Comparison of ENCODE assay signal across 9 mouse cellular contexts in genomic region chr10:38964719-38965074, GRCm38 (mm10). TPM values are rescaled to one million over a fixed set of nuclear protein-coding genes. Genes with fewer than 3 reads are reported as not detected.
DNase-seq lines count a peak whose midpoint lies in the region; ATAC-seq and TF ChIP-seq lines count a peak whose summit lies in the region.
"Had no signal": no experiment of that assay in that cellular context is flagged by ENCODE, and none has a peak within 500 bp of the region (broad histone marks: within the 10 kb centered on the region; RNA-seq: fewer than 3 reads in every experiment).

No protein-coding gene starts in this region.

- no peak overlapping the region for H3K9ac ChIP-seq in heart, adult 2 months (ENCODE audit: low read depth, low read length)
- no peak overlapping the region for H3K9ac ChIP-seq in lung, embryonic 16.5 days (ENCODE audit: low read length)
- no peak overlapping the region for H3K9ac ChIP-seq in midbrain, embryonic 16.5 days (ENCODE audit: low read depth, low read length)

- H3K79me2 ChIP-seq in heart, adult 2 months (replicated peaks; ENCODE audit: control insufficient read depth, insufficient read depth, low read length) = peaks cover 10% of the 10 kb centered on the region

- H3K4me3 ChIP-seq in heart, adult 2 months = peak overlapping the region; percentile 72
- peak overlapping the region; percentile 72; the same call in 1 of the 2 replicates for H3K4me3 ChIP-seq in lung, embryonic 16.5 days (ENCODE audit: low read length)
- H3K4me3 ChIP-seq in lung, adult 2 months (replicated peaks; ENCODE audit: extremely low read depth, low read depth, low read length) = no peak overlapping the region
- no peak overlapping the region for H3K4me3 ChIP-seq in hindbrain, embryonic 10.5 days
- no peak overlapping the region for H3K4me3 ChIP-seq in midbrain, embryonic 16.5 days (ENCODE audit: low read depth, low read length)

- intact Hi-C loops in heart, adult 2 months (cut with DNase I) = loop anchor here (1.0 to 5.0 kb wide), 4 partner anchors 43 to 88 kb away; no protein-coding TSS in a partner anchor
- intact Hi-C loops in heart, postnatal 25 days (cut with DNase I) = loop anchor here (5.0 kb wide), 3 partner anchors 38 to 82 kb away; no protein-coding TSS in a partner anchor

- H3K4me1 ChIP-seq in heart, adult 2 months (ENCODE audit: control insufficient read depth, insufficient read depth, low read length) = peaks cover 17% of the 10 kb centered on the region
- peaks cover 24% of the 10 kb centered on the region for H3K4me1 ChIP-seq in lung, embryonic 16.5 days (replicated peaks; ENCODE audit: control insufficient read depth, insufficient read depth, low read length)
- peaks cover 2% of the 10 kb centered on the region for H3K4me1 ChIP-seq in lung, adult 2 months (ENCODE audit: control insufficient read depth, insufficient read depth, low read length)
- H3K4me1 ChIP-seq in hindbrain, embryonic 10.5 days (replicated peaks) = peaks cover 15% of the 10 kb centered on the region
- H3K4me1 ChIP-seq in midbrain, embryonic 16.5 days (ENCODE audit: control insufficient read depth, insufficient read depth, low read length) = peaks cover 12% of the 10 kb centered on the region

- H3K9me3 ChIP-seq in lung, embryonic 16.5 days (ENCODE audit: control insufficient read depth, low read length) = no peaks in the 10 kb centered on the region
- no peaks in the 10 kb centered on the region for H3K9me3 ChIP-seq in hindbrain, embryonic 10.5 days
- no peaks in the 10 kb centered on the region for H3K9me3 ChIP-seq in midbrain, embryonic 16.5 days (replicated peaks; ENCODE audit: control insufficient read depth, low read length, poor library complexity, severe bottlenecking)

- peak overlapping the region; percentile 96 for H3K27ac ChIP-seq in heart, adult 2 months
- H3K27ac ChIP-seq in lung, embryonic 16.5 days (ENCODE audit: low read length) = peak overlapping the region; percentile 95
- H3K27ac ChIP-seq in hindbrain, embryonic 10.5 days = peak overlapping the region; percentile 18; the same call in 1 of the 2 replicates
- no peak overlapping the region for H3K27ac ChIP-seq in midbrain, embryonic 16.5 days (ENCODE audit: low read length)

- H3K27me3 ChIP-seq in heart, adult 2 months (ENCODE audit: control insufficient read depth, insufficient read depth, low read length) = no peaks in the 10 kb centered on the region
- no peaks in the 10 kb centered on the region for H3K27me3 ChIP-seq in lung, embryonic 16.5 days (ENCODE audit: control insufficient read depth, insufficient read depth, low read depth, low read length)
- H3K27me3 ChIP-seq in hindbrain, embryonic 10.5 days (ENCODE audit: insufficient read depth, poor library complexity, severe bottlenecking) = 0 out of 2 replicates have a peak, but pooled peaks cover 5% of the 10 kb centered on the region
- H3K27me3 ChIP-seq in midbrain, embryonic 16.5 days (ENCODE audit: control insufficient read depth, insufficient read depth, low read depth, low read length) = no peaks in the 10 kb centered on the region

- TF ChIP-seq POLR2A in heart, adult 2 months (IDR thresholded peaks at IDR 0.05; ENCODE audit: insufficient read depth, low read depth, low read length) = no peak
- no peak for TF ChIP-seq POLR2A in lung, adult 2 months (IDR thresholded peaks at IDR 0.05; ENCODE audit: borderline replicate concordance, extremely low read depth, low read depth, low read length)

- no peak for TF ChIP-seq EP300 in heart, adult 2 months (IDR thresholded peaks at IDR 0.05; ENCODE audit: insufficient read depth, low read depth, low read length)

- WGBS in heart, adult 2 months = 22% methylated on average over 4 of the region's 4 CpGs
- WGBS in lung, embryonic 16.5 days = 39% methylated on average over 4 of the region's 4 CpGs
- WGBS in lung, adult 2 months = 49% methylated on average over 4 of the region's 4 CpGs
- WGBS in hindbrain, embryonic 10.5 days = 71% methylated on average over 4 of the region's 4 CpGs
- 84% methylated on average over 4 of the region's 4 CpGs for WGBS in midbrain, embryonic 16.5 days

- peaks cover 17% of the 10 kb centered on the region; the same call in 1 of the 2 replicates for H3K36me3 ChIP-seq in heart, adult 2 months (ENCODE audit: control insufficient read depth, insufficient read depth, low read length)
- H3K36me3 ChIP-seq in lung, embryonic 16.5 days (ENCODE audit: control insufficient read depth, insufficient read depth, low read length) = no peaks in the 10 kb centered on the region
- no peaks in the 10 kb centered on the region for H3K36me3 ChIP-seq in hindbrain, embryonic 10.5 days
- H3K36me3 ChIP-seq in midbrain, embryonic 16.5 days (ENCODE audit: control insufficient read depth, insufficient read depth, low read length) = no peaks in the 10 kb centered on the region

- no peak for DNase-seq in heart, adult 2 months
- DNase-seq in heart, postnatal 25 days (ENCODE audit: low spot score) = no peak
- DNase-seq in lung, adult 2 months = no peak
- DNase-seq in hindbrain, embryonic 10.5 days (ENCODE audit: low spot score) = no peak
- no peak for DNase-seq in frontal cortex, adult 2 months (ENCODE audit: extremely low spot score in 1 of 2, low spot score in 1 of 2)
- no peak for DNase-seq in yolk sac, embryonic 10.5 days (ENCODE audit: low spot score)

- no peak for TF ChIP-seq CTCF in heart, adult 2 months (IDR thresholded peaks at IDR 0.05)
- TF ChIP-seq CTCF in lung, adult 2 months (IDR thresholded peaks at IDR 0.05; ENCODE audit: insufficient read depth, low read length) = no peak

- ATAC-seq in lung, embryonic 16.5 days (ENCODE audit: low read depth) = no peak; the same call in 1 of the 2 replicates
- peak; percentile 49; the same call in 1 of the 2 replicates for ATAC-seq in midbrain, embryonic 16.5 days

- peak overlapping the region; percentile 76 for H3K4me2 ChIP-seq in lung, embryonic 16.5 days (ENCODE audit: low read depth, low read length)
- H3K4me2 ChIP-seq in midbrain, embryonic 16.5 days (ENCODE audit: low read length) = no peak overlapping the region

RNA-seq across cellular contexts. Expression of gene Lama4, which starts 0.6 kb away (rescaled TPM):
- total RNA-seq in heart, adult 2 months (2021) = 10 to 100 TPM; 51.8 to 55.4 TPM
- 40.7 and 52.7 TPM in 2 replicates for polyA plus RNA-seq in heart, adult 2 months (2012; rRNA removed)
- total RNA-seq in heart, postnatal 25 days (2021) = 10 to 100 TPM; 72.6 to 81.7 TPM
- 127 and 131 TPM in 2 replicates for polyA plus RNA-seq in lung, embryonic 16.5 days (2015; fragmentation: Nextera tagmentation; extraction: Ambion mirVana)
- polyA plus RNA-seq in lung, adult 2 months (2012; rRNA removed) = 37.7 and 48.2 TPM in 2 replicates
- polyA plus RNA-seq in hindbrain, embryonic 10.5 days (2016; fragmentation: Nextera tagmentation; extraction: Ambion mirVana) = 15.0 and 17.5 TPM in 2 replicates
- 15.9 and 20.2 TPM in 2 replicates for polyA plus RNA-seq in midbrain, embryonic 16.5 days (2015; fragmentation: Nextera tagmentation; extraction: Ambion mirVana)
- 5.6 and 7.6 TPM in 2 replicates for polyA plus RNA-seq in frontal cortex, adult 2 months (2012; rRNA removed)
- total RNA-seq: megakaryocyte-erythroid progenitor cell, adult 5-6 weeks had no signal

Comparison
In these comparisons a context has a peak if more than half of its experiments do, and no peak if none do; other contexts are left out.
1. H3K4me3 ChIP-seq: peak in heart, adult 2 months (single experiment) and lung, embryonic 16.5 days (single experiment); none in lung, adult 2 months (single experiment), hindbrain, embryonic 10.5 days (single experiment) and midbrain, embryonic 16.5 days (single experiment).